ENCODE assay signal across 10 mouse cellular contexts in the genomic region with DNA sequence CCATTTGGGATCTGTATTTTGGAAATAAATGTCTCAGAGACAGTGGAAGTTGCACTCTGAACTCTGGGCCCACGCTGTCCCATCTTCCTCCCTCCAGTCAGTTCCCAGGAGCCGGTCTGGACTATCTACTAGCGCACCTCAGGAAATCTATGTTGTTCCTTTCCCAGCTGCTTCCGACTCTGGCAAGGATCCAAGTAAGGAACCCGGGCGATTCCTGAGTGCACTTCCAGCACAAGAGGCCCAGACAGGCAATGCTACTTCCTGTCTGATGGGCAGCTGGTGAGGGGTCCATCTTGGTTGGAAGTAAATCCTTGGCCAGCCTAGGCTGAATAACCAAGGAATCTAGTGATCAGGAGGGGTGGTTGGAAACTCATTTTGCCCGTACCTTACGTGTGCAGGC.
DNase-seq lines count a peak whose midpoint lies in the region; ATAC-seq lines count a peak whose summit lies in the region.
"Had no signal": no experiment of that assay in that cellular context is flagged by ENCODE, and none has a peak within 500 bp of the region (broad histone marks: within the 10 kb centered on the region; RNA-seq: fewer than 3 reads in every experiment).

No protein-coding gene starts in this region.

- H3K36me3 ChIP-seq in liver, embryonic 11.5 days (ENCODE audit: control insufficient read depth, insufficient read depth, low read length), result no peaks in the 10 kb centered on the region
- no peaks in the 10 kb centered on the region for H3K36me3 ChIP-seq in heart, embryonic 11.5 days (ENCODE audit: control insufficient read depth, insufficient read depth, low read length)
- H3K36me3 ChIP-seq: forebrain, embryonic 15.5 days had no signal

- no peak overlapping the region for H3K9ac ChIP-seq in liver, embryonic 11.5 days (ENCODE audit: low read depth, low read length)
- no peak overlapping the region for H3K9ac ChIP-seq in heart, embryonic 11.5 days (ENCODE audit: low read depth, low read length)
- H3K9ac ChIP-seq: forebrain, embryonic 15.5 days had no signal

- H3K27me3 ChIP-seq in liver, embryonic 11.5 days (replicated peaks; ENCODE audit: control insufficient read depth, insufficient read depth, low read length), result peaks cover 45% of the 10 kb centered on the region
- no peaks in the 10 kb centered on the region for H3K27me3 ChIP-seq in heart, embryonic 11.5 days (ENCODE audit: control insufficient read depth, insufficient read depth, low read length)
- H3K27me3 ChIP-seq: forebrain, embryonic 15.5 days had no signal

- no peak overlapping the region for H3K4me3 ChIP-seq in liver, embryonic 11.5 days (ENCODE audit: low read depth, low read length)
- no peak overlapping the region for H3K4me3 ChIP-seq in heart, embryonic 11.5 days (ENCODE audit: low read depth, low read length)
- H3K4me3 ChIP-seq: forebrain, embryonic 15.5 days had no signal

- DNase-seq in liver, result peak; percentile 12
- DNase-seq in liver, embryonic 11.5 days (ENCODE audit: low spot score), result no peak
- DNase-seq in kidney, adult 9 months, result peak; percentile 68
- peak; percentile 75 to 86 for DNase-seq in lung, postnatal 4 days
- DNase-seq in spleen, adult 18-20 months, result no peak
- no peak for DNase-seq in testis, postnatal 10 days (ENCODE audit: low spot score)
- DNase-seq in T-cell, adult 2 months (ENCODE audit: low spot score), result no peak

- no peaks in the 10 kb centered on the region for H3K4me1 ChIP-seq in liver, embryonic 11.5 days (replicated peaks; ENCODE audit: control insufficient read depth, insufficient read depth, low read length)
- peaks cover 6% of the 10 kb centered on the region; the same call in 1 of the 2 replicates for H3K4me1 ChIP-seq in heart, embryonic 11.5 days (ENCODE audit: control insufficient read depth, insufficient read depth, low read length)

- H3K4me2 ChIP-seq in liver, embryonic 11.5 days, result no peak overlapping the region
- H3K4me2 ChIP-seq in heart, embryonic 11.5 days, result peak overlapping the region; percentile 15; the same call in 1 of the 2 replicates
- H3K4me2 ChIP-seq: forebrain, embryonic 15.5 days had no signal

- no peaks in the 10 kb centered on the region for H3K9me3 ChIP-seq in liver, embryonic 11.5 days (ENCODE audit: control insufficient read depth, low read length)
- H3K9me3 ChIP-seq in heart, embryonic 11.5 days (replicated peaks; ENCODE audit: control insufficient read depth, low read length), result no peaks in the 10 kb centered on the region
- H3K9me3 ChIP-seq: forebrain, embryonic 15.5 days had no signal

- H3K27ac ChIP-seq in liver, embryonic 11.5 days (ENCODE audit: low read depth, low read length), result no peak overlapping the region
- peak overlapping the region; percentile 51; the same call in 1 of the 2 replicates for H3K27ac ChIP-seq in heart, embryonic 11.5 days (ENCODE audit: low read depth, low read length)
- H3K27ac ChIP-seq: forebrain, embryonic 15.5 days; stomach, postnatal 0 days had no signal

- no peak for ATAC-seq in liver, embryonic 11.5 days (replicated peaks; ENCODE audit: low FRiP score)
- 0 out of 2 replicates have a peak, but pooled peaks have one; percentile 16 for ATAC-seq in heart, embryonic 11.5 days (replicated peaks; ENCODE audit: insufficient number of reproducible peaks, low FRiP score, low TSS enrichment)
- ATAC-seq: forebrain, embryonic 15.5 days had no signal

- 41% methylated on average over 8 of the region's 8 CpGs for WGBS in liver, embryonic 11.5 days
- WGBS in heart, embryonic 11.5 days (ENCODE audit: insufficient replicate concordance), result 53% methylated on average over 8 of the region's 8 CpGs

Comparison
In these comparisons a context has a peak if more than half of its experiments do, and no peak if none do; other contexts are left out.
1. DNase-seq: peak in liver (single experiment), kidney, adult 9 months (single experiment) and lung, postnatal 4 days (2 of 2); none in liver, embryonic 11.5 days (single experiment), spleen, adult 18-20 months (0 of 2), testis, postnatal 10 days (single experiment) and T-cell, adult 2 months (single experiment).